Mouse (Mus musculus) heart, postnatal 36 days (tissue): ENCODE data around the gene Pramef17. TPM values are rescaled to one million over a fixed set of nuclear protein-coding genes. Genes with fewer than 3 reads are reported as not detected.
"Not testable (repeated sequence)": the region's sequence is repeated elsewhere in the genome, so short reads cannot be mapped to it uniquely, and the experiment has no call there.

Source experiments
- DNase-seq, 2 experiments: peaks; one replicate each; pipeline ENCODE4 v3.0.0; 2021 to 2022
- intact Hi-C: fragments of 180-260 bp; cut with DNase I; formaldehyde crosslinking; loops from one replicate; pipeline ENCODE4 v1.15.1; 2025
- total RNA-seq, 2 experiments: library from RNA; stranded (reverse); gene quantifications; 2 replicates each; pipeline ENCODE4 v1.2.3; 2021

Pramef17 gene
- not detected for total RNA-seq

DNA sequence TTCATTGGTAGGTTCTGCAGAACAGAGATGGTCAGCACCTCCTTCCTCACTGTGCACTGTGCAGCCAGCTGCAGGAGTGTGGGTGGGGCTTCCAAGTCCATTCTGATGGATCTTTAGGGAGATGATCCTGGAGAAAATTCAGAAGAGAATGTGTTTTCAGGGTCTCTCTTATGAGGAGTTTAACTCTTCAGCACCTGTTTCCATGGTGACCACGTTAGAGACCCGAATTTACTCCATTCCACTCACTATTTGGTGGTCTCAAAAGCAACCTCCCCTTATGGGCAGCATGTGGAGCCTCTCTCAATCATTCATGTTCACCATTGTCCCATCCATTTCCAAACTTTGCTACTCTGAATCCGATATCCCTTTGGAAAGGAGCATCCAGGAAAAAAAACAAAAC lies at the start of gene Pramef17:
TSS of gene Pramef17 (minus strand) at position 101 of the 400 bp plus-strand sequence.
- intact Hi-C loops, DNase-seq: not testable (repeated sequence)

DNA sequence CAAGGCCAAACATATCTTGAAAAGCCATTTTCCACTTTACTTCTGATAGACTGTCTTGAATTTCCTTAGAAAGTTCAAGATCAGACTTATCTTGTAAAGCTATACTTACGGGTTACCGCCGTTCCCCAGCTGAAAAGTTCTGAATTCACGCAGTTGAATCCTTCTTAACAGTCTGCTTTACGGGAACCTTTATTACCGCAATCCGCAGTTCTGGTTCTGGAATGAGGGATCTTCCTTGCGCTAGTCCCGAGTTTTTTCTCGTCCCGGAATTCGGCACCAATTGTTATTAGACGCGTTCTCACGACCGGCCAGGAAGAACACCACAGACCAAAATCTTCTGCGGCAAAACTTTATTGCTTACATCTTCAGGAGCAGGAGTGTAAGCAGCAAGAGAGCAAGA lies 6.0 kb downstream of the Pramef17 start:
- intact Hi-C loops, result not testable (repeated sequence)
- DNase-seq, result peak; percentile 42 to 55

DNA sequence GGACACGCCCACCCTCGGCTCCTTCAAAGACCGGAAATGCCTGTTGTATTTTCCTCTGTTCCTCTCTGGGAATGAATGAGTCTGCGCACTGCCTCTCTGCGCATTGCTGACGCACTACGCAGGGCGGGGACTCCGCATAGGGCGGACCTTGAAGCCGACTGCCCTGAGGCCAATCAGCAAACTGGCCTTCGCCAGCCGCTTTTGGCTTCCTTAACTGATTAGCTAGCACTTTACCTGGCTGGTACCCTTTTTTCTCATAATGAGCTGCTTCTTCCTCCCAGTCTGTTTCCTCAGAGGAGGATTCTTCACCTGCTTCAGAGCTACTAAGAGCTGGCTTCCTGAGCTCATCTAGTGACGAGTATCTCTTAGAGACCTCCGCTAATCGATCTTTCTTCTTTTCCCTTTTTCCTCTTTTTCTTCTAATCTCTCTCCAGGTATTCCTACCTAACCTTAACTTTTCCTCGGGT lies 6.7 kb downstream of the Pramef17 start:
- DNase-seq, result peak; percentile 37 to 43
- intact Hi-C loops, result not testable (repeated sequence)

DNA sequence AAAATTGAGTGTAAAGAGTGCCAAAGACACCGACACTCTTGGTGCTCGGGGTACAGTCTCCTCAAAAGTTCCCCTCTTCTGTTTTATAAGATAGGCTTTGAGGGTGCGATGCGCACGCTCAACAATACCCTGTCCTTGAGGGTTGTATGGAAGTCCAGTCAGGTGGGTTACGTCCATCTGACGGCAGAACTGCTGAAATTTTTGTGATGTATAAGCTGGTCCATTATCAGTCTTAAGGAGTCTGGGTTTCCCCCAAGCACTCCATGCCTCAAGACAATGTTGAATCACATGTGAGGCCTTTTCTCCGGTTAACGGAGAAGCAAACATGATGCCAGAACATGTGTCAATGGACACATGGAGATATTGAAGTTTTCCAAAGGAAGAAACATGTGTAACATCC lies 8.4 kb downstream of the Pramef17 start:
- intact Hi-C loops, result not testable (repeated sequence)
- DNase-seq, result peak; percentile 6 to 37

DNA sequence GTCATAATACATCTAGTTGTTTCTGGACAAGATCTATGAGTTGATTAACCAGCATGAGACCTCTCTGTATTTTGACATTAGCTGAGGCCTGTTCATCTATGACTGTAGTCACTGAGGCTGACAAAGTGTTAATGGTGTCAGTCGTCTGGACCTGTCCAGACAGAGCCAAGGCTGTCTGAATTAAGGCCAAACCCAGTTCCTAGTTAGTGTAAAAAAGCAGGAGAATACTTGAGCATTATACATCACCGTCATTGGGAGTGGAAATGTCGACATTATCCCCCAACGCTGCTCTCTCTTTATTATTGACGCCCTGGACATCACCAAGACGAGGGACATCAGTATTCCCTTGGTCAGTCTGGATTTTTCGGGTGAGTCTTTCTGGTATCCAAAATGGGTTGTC lies 9.0 kb downstream of the Pramef17 start:
- intact Hi-C loops, result not testable (repeated sequence)
- DNase-seq, result peak in 1 of 2 experiments; percentile 27

DNA sequence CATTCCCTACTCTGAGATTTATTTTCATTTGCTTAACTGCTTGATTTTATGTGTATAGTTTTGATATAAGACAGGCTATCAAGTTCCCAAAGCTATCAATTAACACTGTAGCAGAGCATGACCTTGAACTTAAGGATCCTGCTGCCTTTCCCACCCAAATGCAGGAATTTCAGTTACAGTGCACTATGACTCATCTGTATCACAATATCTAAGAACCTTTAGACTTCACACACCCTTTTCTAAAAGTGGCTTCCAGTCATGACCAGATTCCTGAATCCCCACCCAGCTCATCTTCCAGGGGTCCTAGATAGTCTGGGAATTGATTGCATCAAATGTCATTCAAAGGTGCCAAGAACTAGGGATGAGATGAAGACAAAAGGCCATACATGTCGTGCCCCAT lies 10.7 kb downstream of the Pramef17 start:
- DNase-seq, intact Hi-C loops: not testable (repeated sequence)

DNA sequence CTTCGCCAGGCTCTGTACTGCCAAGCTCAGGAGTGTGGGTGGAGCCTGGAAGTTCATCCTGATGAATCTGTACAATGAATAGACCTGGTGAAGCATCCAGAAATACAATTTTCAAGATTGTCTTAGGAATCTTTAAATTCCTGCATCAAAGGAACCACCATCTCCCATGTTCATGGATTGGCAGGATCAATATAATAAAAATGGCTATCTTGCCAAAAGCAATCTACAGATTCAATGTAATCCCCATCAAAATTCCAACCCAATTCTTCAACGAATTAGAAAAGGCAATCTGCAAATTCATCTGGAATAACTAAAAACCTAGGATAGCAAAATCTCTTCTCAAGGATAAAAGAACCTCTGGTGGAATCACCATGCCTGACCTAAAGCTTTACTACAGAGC lies 27.3 kb downstream of the Pramef17 start, which contains the start of gene Gm13101:
TSS of gene Gm13101 (minus strand) at position 101 of the 400 bp plus-strand sequence.
- intact Hi-C loops, DNase-seq: not testable (repeated sequence)

DNA sequence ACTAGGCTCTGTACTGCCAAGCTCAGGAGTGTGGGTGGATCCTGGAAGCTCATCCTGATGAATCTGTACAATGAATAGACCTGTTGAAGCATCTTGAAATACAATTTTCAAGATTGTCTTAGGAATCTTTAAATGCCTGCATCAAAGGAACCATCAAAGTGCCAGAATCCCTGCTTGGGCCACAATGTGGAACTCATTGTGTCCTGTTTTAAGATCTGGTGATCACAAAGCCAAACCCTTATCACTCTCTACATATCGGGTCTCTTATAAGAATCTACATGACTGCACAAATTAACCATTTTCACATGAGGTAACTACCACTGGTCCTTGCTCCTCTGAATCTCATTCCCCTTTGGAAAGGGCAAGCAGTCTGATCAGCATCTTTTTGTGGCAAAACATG lies 43.3 kb downstream of the Pramef17 start, which contains the start of gene Pramef25:
TSS of gene Pramef25 (minus strand) at position 101 of the 400 bp plus-strand sequence.
- intact Hi-C loops, result not testable (repeated sequence)

More for the DNA sequence above, 43.3 kb downstream of the Pramef17 start, which contains the start of gene Pramef25:
- not testable (repeated sequence) for DNase-seq

Other genes starting within 250 kb of the Pramef17 start
- gene Gm13023, start 205.0 kb downstream of the Pramef17 start, total RNA-seq, result not detected
- gene Gm13084, start 178.3 kb downstream of the Pramef17 start, total RNA-seq, result not detected
- gene Gm13103, start 147.9 kb downstream of the Pramef17 start, total RNA-seq, result not detected
- not detected for gene Pramef6, start 94.0 kb downstream of the Pramef17 start, total RNA-seq
- not detected for gene Pramef25, start 43.4 kb downstream of the Pramef17 start, total RNA-seq
- gene Gm13101, start 27.4 kb downstream of the Pramef17 start, total RNA-seq, result not detected
- not detected for gene Pramel4, start 64.8 kb upstream of the Pramef17 start, total RNA-seq
- gene Gm13102, start 112.1 kb upstream of the Pramef17 start, total RNA-seq, result not detected
- gene Oog3, start 168.3 kb upstream of the Pramef17 start, total RNA-seq, result not detected
- gene Oog2, start 196.3 kb upstream of the Pramef17 start, total RNA-seq, result not detected
- not detected for gene C87977, start 218.9 kb upstream of the Pramef17 start, total RNA-seq